Mouse (Mus musculus): ENCODE data around the gene Zfp966. TPM values are rescaled to one million over a fixed set of nuclear protein-coding genes. Genes with fewer than 3 reads are reported as not detected.

Zfp966 gene
- 4.6 TPM for total RNA-seq (2023)

DNA sequence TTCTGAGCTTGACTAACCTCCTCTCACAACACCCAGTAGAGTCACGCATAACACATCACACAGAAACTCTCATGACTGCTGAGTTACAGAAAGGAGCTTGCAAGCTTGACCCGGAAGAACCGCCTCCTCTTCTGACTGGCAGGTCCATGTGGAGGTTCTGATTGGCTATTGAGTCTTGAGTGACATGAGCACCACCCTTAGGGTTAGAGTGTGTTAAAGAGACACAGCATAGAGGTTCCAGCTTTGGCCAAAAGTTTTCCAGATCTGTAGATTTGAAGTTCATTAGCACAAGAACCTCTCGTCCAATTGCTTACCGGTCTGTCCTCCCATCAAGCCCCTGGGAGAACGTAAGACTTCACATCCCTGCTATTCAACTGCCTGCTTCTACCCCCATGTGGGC, at the start of gene Zfp966:
Zfp966 (minus strand) TSS at position 101 of the 400 bp plus-strand sequence.

DNA sequence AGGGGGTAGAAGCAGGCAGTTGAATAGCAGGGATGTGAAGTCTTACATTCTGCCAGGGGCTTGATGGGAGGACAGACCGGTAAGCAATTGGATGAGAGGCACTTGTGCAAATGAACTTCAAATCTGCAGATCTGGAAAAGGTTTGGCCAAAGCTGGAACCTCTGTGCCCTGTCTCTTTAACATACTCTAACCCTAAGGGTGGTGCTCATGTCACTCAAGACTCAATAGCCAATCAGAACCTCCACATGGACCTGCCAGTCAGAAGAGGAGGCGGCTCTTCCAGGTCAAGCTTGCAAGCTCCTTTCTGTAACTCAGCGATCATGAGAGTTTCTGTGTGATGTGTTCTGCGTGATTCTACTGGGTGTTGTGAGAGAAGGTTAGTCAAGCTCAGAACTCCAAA, 34.1 kb upstream of the Zfp966 start, which contains the start of gene Gm2026:
Gm2026 (plus strand) TSS at position 301 of the 400 bp plus-strand sequence.

DNA sequence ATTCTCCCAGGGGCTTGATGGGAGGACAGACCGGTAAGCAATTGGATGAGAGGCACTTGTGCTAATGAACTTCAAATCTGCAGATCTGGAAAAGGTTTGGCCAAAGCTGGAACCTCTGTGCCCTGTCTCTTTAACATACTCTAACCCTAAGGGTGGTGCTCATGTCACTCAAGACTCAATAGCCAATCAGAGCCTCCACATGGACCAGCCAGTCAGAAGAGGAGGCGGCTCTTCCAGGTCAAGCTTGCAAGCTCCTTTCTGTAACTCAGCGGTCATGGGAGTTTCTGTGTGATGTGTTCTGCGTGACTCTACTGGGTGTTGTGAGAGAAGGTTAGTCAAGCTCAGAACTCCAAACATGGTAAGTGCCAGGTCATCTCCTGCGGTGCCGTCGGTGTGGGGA, 61.9 kb downstream of the Zfp966 start, which contains the start of gene Gm6710:
Gm6710 (plus strand) TSS at position 196 of the 400 bp plus-strand sequence.

Other genes with a start within 250 kb of the Zfp966 start
- gene Zfp969, start 227.5 kb downstream of the Zfp966 start, total RNA-seq (2023) = not detected
- gene Gm2007, start 189.6 kb downstream of the Zfp966 start, total RNA-seq (2023) = not detected
- not detected for gene Gm14288, start 130.0 kb downstream of the Zfp966 start, total RNA-seq (2023)
- 2.0 TPM for gene Gm6710, start 61.9 kb downstream of the Zfp966 start, total RNA-seq (2023)
- 3.9 TPM for gene Gm2026, start 34.2 kb upstream of the Zfp966 start, total RNA-seq (2023)
- gene Gm2004, start 218.7 kb upstream of the Zfp966 start, total RNA-seq (2023) = 0.35 TPM